8 mouse cellular contexts compared by ENCODE assay signal in genomic region chr19:26603906-26604754, GRCm38 (mm10). TPM values are rescaled to one million over a fixed set of nuclear protein-coding genes. Genes with fewer than 3 reads are reported as not detected.
DNase-seq lines count a peak whose midpoint lies in the region; ATAC-seq lines count a peak whose summit lies in the region.

No protein-coding gene starts in this region.

- ATAC-seq in limb, embryonic 13.5 days (ENCODE audit: low FRiP score, low read depth), result peak; percentile 70
- peak; percentile 63 for ATAC-seq in neural tube, embryonic 12.5 days (ENCODE audit: low FRiP score, low read depth)

- peak overlapping the region; percentile 81 for H3K9ac ChIP-seq in limb, embryonic 13.5 days
- H3K9ac ChIP-seq in neural tube, embryonic 12.5 days, result peak overlapping the region; percentile 47

- peak overlapping the region; percentile 97 for H3K27ac ChIP-seq in limb, embryonic 13.5 days
- H3K27ac ChIP-seq in neural tube, embryonic 12.5 days, result peak overlapping the region; percentile 7; the same call in 1 of the 2 replicates

- peak overlapping the region; percentile 98 for H3K4me2 ChIP-seq in limb, embryonic 13.5 days (replicated peaks)
- H3K4me2 ChIP-seq in neural tube, embryonic 12.5 days (replicated peaks), result peak overlapping the region; percentile 88

- H3K4me3 ChIP-seq in limb, embryonic 13.5 days, result peak overlapping the region; percentile 82
- H3K4me3 ChIP-seq in neural tube, embryonic 12.5 days, result peak overlapping the region; percentile 48

- DNase-seq in kidney, adult 11 months, result peak; percentile 57
- no peak for DNase-seq in kidney, postnatal 14 days
- DNase-seq in ZHBTc4 (ENCODE audit: low read depth, low spot score), result peak; percentile 7
- DNase-seq in forelimb bud, embryonic 11.5 days (ENCODE audit: low read depth, low spot score), result peak; percentile 64
- DNase-seq in ovary, postnatal 10 days (ENCODE audit: low spot score), result no peak
- no peak for DNase-seq in cerebellum, postnatal 14 days

- no peaks in the 10 kb centered on the region for H3K36me3 ChIP-seq in limb, embryonic 13.5 days
- no peaks in the 10 kb centered on the region for H3K36me3 ChIP-seq in neural tube, embryonic 12.5 days

- WGBS in limb, embryonic 13.5 days, result under 1% methylated on average over 36 of the region's 36 CpGs
- WGBS in neural tube, embryonic 12.5 days, result 2% methylated on average over 36 of the region's 36 CpGs

- H3K27me3 ChIP-seq in limb, embryonic 13.5 days, result peaks cover 10% of the 10 kb centered on the region
- H3K27me3 ChIP-seq in neural tube, embryonic 12.5 days (replicated peaks), result peaks cover 34% of the 10 kb centered on the region

- H3K4me1 ChIP-seq in limb, embryonic 13.5 days, result peaks cover 25% of the 10 kb centered on the region
- peaks cover 25% of the 10 kb centered on the region for H3K4me1 ChIP-seq in neural tube, embryonic 12.5 days

- no peaks in the 10 kb centered on the region for H3K9me3 ChIP-seq in limb, embryonic 13.5 days
- H3K9me3 ChIP-seq in neural tube, embryonic 12.5 days, result no peaks in the 10 kb centered on the region

RNA-seq across cellular contexts. Expression of gene Smarca2, which starts 0.7 kb away (rescaled TPM):
- polyA plus RNA-seq in limb, embryonic 13.5 days (2015; fragmentation: Nextera tagmentation; extraction: Ambion mirVana), result 91.3 and 93.5 TPM in 2 replicates
- polyA plus RNA-seq in neural tube, embryonic 12.5 days (2016; fragmentation: Nextera tagmentation; extraction: Ambion mirVana), result 40.7 and 41.0 TPM in 2 replicates

Comparison
In these comparisons a context has a peak if more than half of its experiments do, and no peak if none do; other contexts are left out.
1. DNase-seq: peak in kidney, adult 11 months (single experiment), ZHBTc4 (single experiment) and forelimb bud, embryonic 11.5 days (single experiment); none in kidney, postnatal 14 days (single experiment), ovary, postnatal 10 days (single experiment) and cerebellum, postnatal 14 days (0 of 2).